Mouse (Mus musculus): ENCODE results near the gene Sprr2e. TPM values are rescaled to one million over a fixed set of nuclear protein-coding genes. Genes with fewer than 3 reads are reported as not detected.

The Sprr2e gene
- polyA plus RNA-seq (2015; fragmentation: Nextera tagmentation; extraction: Ambion mirVana): not detected in 2 replicates

GRCm38 (mm10) chr3:92351843-92352242 lies at the start of gene Sprr2e:
TSS of gene Sprr2e (plus strand) at chr3:92352143.
- no peak within 1 kb of the TSS for H3K27ac ChIP-seq (replicated peaks)
- no peaks in the 10 kb centered on the region for H3K4me1 ChIP-seq
- H3K27me3 ChIP-seq: no peaks in the 10 kb centered on the region
- ATAC-seq (ENCODE audit: insufficient number of reproducible peaks, low FRiP score, low TSS enrichment, low read depth): no peak
- H3K36me3 ChIP-seq: no peaks in the 10 kb centered on the region
- no peak within 1 kb of the TSS for H3K4me2 ChIP-seq (replicated peaks)
- no peaks in the 10 kb centered on the region for H3K9me3 ChIP-seq (replicated peaks)
- 74% methylated on average over 2 of the region's 2 CpGs for WGBS
- no peak within 1 kb of the TSS for H3K4me3 ChIP-seq (replicated peaks)
- H3K9ac ChIP-seq: no peak within 1 kb of the TSS

GRCm38 (mm10) chr3:92307406-92307805 lies 44.5 kb upstream of the Sprr2e start:
- Histone ChIP-seq H3K27ac (replicated peaks) (no peak overlapping the region), H3K27me3 (no peaks in the 10 kb centered on the region), H3K36me3 (no peaks in the 10 kb centered on the region), H3K4me3 (replicated peaks) (no peak overlapping the region), H3K4me2 (replicated peaks) (no peak overlapping the region), H3K9ac (no peak overlapping the region), H3K9me3 (replicated peaks) (no peaks in the 10 kb centered on the region), H3K4me1 (no peaks in the 10 kb centered on the region)
- 79% methylated on average over 1 of the region's 1 CpGs for WGBS
- ATAC-seq (ENCODE audit: insufficient number of reproducible peaks, low FRiP score, low TSS enrichment, low read depth): no peak

DNA sequence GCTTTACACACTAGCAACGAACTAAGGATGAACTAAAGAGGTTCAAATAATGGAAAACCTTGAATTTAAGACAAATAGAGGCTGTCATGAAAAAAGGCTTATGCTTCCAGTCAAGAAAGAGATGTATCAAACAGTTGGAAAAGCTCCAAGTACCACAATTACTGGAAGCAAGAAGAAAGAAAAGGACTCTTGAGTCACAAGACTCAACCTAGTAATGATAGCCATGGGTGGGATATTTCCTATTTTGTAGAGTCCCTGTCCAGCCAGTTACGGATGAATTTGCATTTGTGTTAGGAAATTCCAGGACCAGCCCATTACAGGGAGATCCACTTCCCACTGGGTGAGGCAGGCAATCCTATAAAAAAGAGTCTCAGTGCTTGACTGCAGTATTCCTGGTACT lies 35.6 kb upstream of the Sprr2e start, which contains the start of gene Sprr2b:
Sprr2b (plus strand) TSS at position 301 of the 400 bp plus-strand sequence.
- Histone ChIP-seq H3K4me1 (no peaks in the 10 kb centered on the region), H3K4me3 (replicated peaks) (no peak within 1 kb of the TSS), H3K36me3 (no peaks in the 10 kb centered on the region), H3K9ac (no peak within 1 kb of the TSS), H3K4me2 (replicated peaks) (no peak within 1 kb of the TSS), H3K27ac (replicated peaks) (no peak within 1 kb of the TSS), H3K9me3 (replicated peaks) (no peaks in the 10 kb centered on the region), H3K27me3 (no peaks in the 10 kb centered on the region)
- no peak for ATAC-seq (ENCODE audit: insufficient number of reproducible peaks, low FRiP score, low TSS enrichment, low read depth)
- 73% methylated on average over 2 of the region's 2 CpGs for WGBS

DNA sequence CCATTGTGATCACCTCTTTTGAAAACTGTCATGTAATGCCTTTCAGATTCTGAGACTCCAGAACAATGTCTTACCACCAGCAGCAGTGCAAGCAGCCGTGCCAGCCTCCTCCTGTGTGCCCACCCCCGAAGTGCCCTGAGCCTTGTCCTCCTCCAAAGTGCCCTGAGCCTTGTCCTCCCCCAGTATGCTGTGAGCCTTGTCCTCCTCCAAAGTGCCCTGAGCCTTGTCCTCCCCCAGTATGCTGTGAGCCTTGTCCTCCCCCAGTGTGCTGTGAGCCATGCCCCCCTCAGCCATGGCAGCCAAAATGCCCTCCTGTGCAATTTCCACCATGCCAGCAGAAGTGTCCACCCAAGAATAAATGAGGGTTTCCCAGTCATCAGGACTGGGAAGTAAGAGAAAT lies 34.6 kb upstream of the Sprr2e start:
- Histone ChIP-seq H3K4me1 (no peaks in the 10 kb centered on the region), H3K4me3 (replicated peaks) (no peak overlapping the region), H3K9me3 (replicated peaks) (no peaks in the 10 kb centered on the region), H3K36me3 (no peaks in the 10 kb centered on the region), H3K27me3 (no peaks in the 10 kb centered on the region), H3K27ac (replicated peaks) (no peak overlapping the region), H3K4me2 (replicated peaks) (no peak overlapping the region), H3K9ac (no peak overlapping the region)
- WGBS: 76% methylated on average over 2 of the region's 2 CpGs
- ATAC-seq (ENCODE audit: insufficient number of reproducible peaks, low FRiP score, low TSS enrichment, low read depth): no peak

GRCm38 (mm10) chr3:92336278-92336677 lies 15.7 kb upstream of the Sprr2e start:
- WGBS: 60% methylated on average over 1 of the region's 1 CpGs
- H3K9me3 ChIP-seq (replicated peaks): no peaks in the 10 kb centered on the region
- H3K9ac ChIP-seq: no peak overlapping the region
- no peaks in the 10 kb centered on the region for H3K27me3 ChIP-seq
- no peak overlapping the region for H3K4me3 ChIP-seq (replicated peaks)
- no peak for ATAC-seq (ENCODE audit: insufficient number of reproducible peaks, low FRiP score, low TSS enrichment, low read depth)
- H3K27ac ChIP-seq (replicated peaks): no peak overlapping the region
- H3K4me2 ChIP-seq (replicated peaks): no peak overlapping the region
- H3K36me3 ChIP-seq: no peaks in the 10 kb centered on the region
- no peaks in the 10 kb centered on the region for H3K4me1 ChIP-seq

DNA sequence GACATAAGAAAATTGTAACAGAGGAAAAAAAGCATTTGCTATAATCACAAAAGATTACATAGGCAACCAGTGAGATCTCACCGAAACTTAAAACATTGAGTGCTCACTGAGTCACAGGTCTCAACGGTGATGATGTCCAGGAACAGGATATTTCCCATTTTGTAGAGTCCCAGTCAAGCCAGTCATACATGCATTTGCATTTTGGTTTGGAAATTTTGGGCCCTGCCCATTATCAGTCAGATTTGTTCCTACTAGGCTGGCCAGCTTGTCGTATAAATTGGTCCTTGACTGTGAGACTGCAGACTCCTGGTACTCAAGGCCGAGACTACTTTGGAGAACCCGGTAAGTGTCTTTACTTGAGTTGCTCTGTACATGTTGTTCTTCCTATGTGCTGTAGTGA lies 13.1 kb upstream of the Sprr2e start, which contains the start of gene Sprr2d:
Sprr2d (plus strand) TSS at position 301 of the 400 bp plus-strand sequence.
- no peaks in the 10 kb centered on the region for H3K27me3 ChIP-seq
- no peaks in the 10 kb centered on the region for H3K36me3 ChIP-seq
- H3K9me3 ChIP-seq (replicated peaks): no peaks in the 10 kb centered on the region
- ATAC-seq (ENCODE audit: insufficient number of reproducible peaks, low FRiP score, low TSS enrichment, low read depth): no peak
- H3K4me1 ChIP-seq: no peaks in the 10 kb centered on the region
- no peak within 1 kb of the TSS for H3K27ac ChIP-seq (replicated peaks)
- H3K4me3 ChIP-seq (replicated peaks): no peak within 1 kb of the TSS
- 87% methylated on average over 5 of the region's 5 CpGs for WGBS
- no peak within 1 kb of the TSS for H3K9ac ChIP-seq
- no peak within 1 kb of the TSS for H3K4me2 ChIP-seq (replicated peaks)

- Histone ChIP-seq H3K27me3 (no peaks in the 10 kb centered on the region), H3K36me3 (no peaks in the 10 kb centered on the region), H3K4me1 (no peaks in the 10 kb centered on the region), H3K4me2 (replicated peaks) (no peak overlapping the region), H3K4me3 (replicated peaks) (no peak overlapping the region), H3K27ac (replicated peaks) (no peak overlapping the region), H3K9ac (no peak overlapping the region), H3K9me3 (replicated peaks) (no peaks in the 10 kb centered on the region)
- no peak for ATAC-seq (ENCODE audit: insufficient number of reproducible peaks, low FRiP score, low TSS enrichment, low read depth)
Observed at GRCm38 (mm10) chr3:92361619-92362018, 9.7 kb downstream of the Sprr2e start.

DNA sequence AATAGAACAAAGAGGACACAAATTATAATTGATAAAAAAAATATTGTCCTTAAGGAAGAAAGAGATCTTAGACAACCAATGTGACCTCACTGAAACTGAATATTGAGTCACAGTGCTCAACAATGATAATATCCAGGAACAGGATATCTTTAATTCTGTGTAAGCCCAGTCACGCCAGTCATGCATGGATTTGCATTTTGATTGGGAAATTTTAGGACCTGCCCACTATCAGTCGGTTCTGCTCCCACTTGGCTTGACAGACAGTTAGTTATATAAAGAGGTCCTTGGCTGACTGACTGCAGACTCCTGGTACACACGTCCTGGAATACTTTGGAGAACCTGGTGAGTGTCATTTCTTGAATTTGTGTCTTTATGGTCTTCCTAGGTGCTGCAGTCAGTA lies 12.9 kb downstream of the Sprr2e start, which contains the start of gene Sprr2f:
Sprr2f (plus strand) TSS at position 301 of the 400 bp plus-strand sequence.
- Histone ChIP-seq H3K9me3 (replicated peaks) (no peaks in the 10 kb centered on the region), H3K36me3 (no peaks in the 10 kb centered on the region), H3K4me2 (replicated peaks) (no peak within 1 kb of the TSS), H3K4me1 (no peaks in the 10 kb centered on the region), H3K27ac (replicated peaks) (no peak within 1 kb of the TSS), H3K9ac (no peak within 1 kb of the TSS), H3K27me3 (no peaks in the 10 kb centered on the region), H3K4me3 (replicated peaks) (no peak within 1 kb of the TSS)
- 64% methylated on average over 3 of the region's 3 CpGs for WGBS
- no peak for ATAC-seq (ENCODE audit: insufficient number of reproducible peaks, low FRiP score, low TSS enrichment, low read depth)

GRCm38 (mm10) chr3:92373613-92374012 lies 21.7 kb downstream of the Sprr2e start:
- no peaks in the 10 kb centered on the region for H3K4me1 ChIP-seq
- no peak overlapping the region for H3K9ac ChIP-seq
- H3K9me3 ChIP-seq (replicated peaks): no peaks in the 10 kb centered on the region
- H3K4me2 ChIP-seq (replicated peaks): no peak overlapping the region
- no peak overlapping the region for H3K27ac ChIP-seq (replicated peaks)
- no peaks in the 10 kb centered on the region for H3K27me3 ChIP-seq
- no peaks in the 10 kb centered on the region for H3K36me3 ChIP-seq
- 66% methylated on average over 2 of the region's 2 CpGs for WGBS
- no peak overlapping the region for H3K4me3 ChIP-seq (replicated peaks)
- no peak for ATAC-seq (ENCODE audit: insufficient number of reproducible peaks, low FRiP score, low TSS enrichment, low read depth)

DNA sequence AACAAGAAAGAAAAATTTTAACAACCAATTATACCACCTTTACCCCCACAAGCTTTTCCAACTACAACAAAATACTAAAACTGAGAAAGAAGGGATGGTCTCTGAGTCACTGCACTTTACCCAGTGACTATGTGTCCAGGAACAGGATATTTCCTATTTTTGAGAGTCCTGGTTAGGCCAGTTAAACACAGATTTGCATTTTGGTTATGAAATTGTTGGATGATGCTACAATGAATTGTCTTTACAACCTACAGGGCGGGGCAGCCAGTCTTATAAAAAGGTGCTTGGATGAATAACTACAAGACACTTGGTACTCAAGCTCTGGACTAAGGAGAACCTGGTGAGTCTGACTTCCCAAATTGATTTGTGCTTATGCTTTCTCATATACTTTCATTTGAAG lies 33.4 kb downstream of the Sprr2e start, which contains the start of gene Sprr2h:
Sprr2h (plus strand) TSS at position 301 of the 400 bp plus-strand sequence.
- H3K9ac ChIP-seq: no peak within 1 kb of the TSS
- H3K27ac ChIP-seq (replicated peaks): no peak within 1 kb of the TSS
- H3K36me3 ChIP-seq: no peaks in the 10 kb centered on the region
- no peaks in the 10 kb centered on the region for H3K9me3 ChIP-seq (replicated peaks)
- ATAC-seq (ENCODE audit: insufficient number of reproducible peaks, low FRiP score, low TSS enrichment, low read depth): no peak
- no peak within 1 kb of the TSS for H3K4me3 ChIP-seq (replicated peaks)
- H3K4me2 ChIP-seq (replicated peaks): no peak within 1 kb of the TSS
- H3K27me3 ChIP-seq: no peaks in the 10 kb centered on the region
- 82% methylated on average over 1 of the region's 1 CpGs for WGBS
- no peaks in the 10 kb centered on the region for H3K4me1 ChIP-seq

DNA sequence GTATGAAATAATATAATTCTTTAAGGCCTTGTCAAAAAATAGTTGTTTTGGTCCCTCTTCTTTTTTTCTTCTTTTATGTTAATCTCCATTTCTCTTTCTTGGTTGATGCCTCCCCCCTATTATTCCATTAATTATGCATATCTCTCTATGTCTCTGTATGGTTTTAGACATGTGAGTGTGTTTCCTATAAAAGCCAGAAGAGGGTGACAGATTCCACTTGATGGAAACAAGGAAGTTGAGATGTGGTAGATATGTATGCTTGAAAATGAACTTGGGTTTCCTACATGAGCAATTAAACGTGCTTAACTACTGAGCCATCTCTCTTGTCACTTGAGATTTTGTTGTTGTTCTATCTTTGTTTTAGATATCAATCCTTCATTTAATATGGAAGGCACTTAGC lies 42.4 kb downstream of the Sprr2e start:
- no peaks in the 10 kb centered on the region for H3K9me3 ChIP-seq (replicated peaks)
- no peak for ATAC-seq (ENCODE audit: insufficient number of reproducible peaks, low FRiP score, low TSS enrichment, low read depth)
- H3K9ac ChIP-seq: no peak overlapping the region
- H3K36me3 ChIP-seq: no peaks in the 10 kb centered on the region
- 39% methylated on average over 1 of the region's 1 CpGs for WGBS
- no peak overlapping the region for H3K4me2 ChIP-seq (replicated peaks)
- no peaks in the 10 kb centered on the region for H3K27me3 ChIP-seq
- no peak overlapping the region for H3K4me3 ChIP-seq (replicated peaks)
- no peaks in the 10 kb centered on the region for H3K4me1 ChIP-seq
- H3K27ac ChIP-seq (replicated peaks): no peak overlapping the region
